Mouse (Mus musculus) midbrain, embryonic 14.5 days (tissue): ENCODE data around the gene Llgl2. TPM values are rescaled to one million over a fixed set of nuclear protein-coding genes. Genes with fewer than 3 reads are reported as not detected.
A peak's percentile ranks its signal among the peaks of the same experiment; 100 is the strongest.

Source experiments
- ATAC-seq: fragments of 200-750 bp; cut with Nextera tagmentation; 2 replicates; pipeline ENCODE4 v1.8.0; 2017; ENCODE audit warnings: moderate number of reproducible peaks, moderate library complexity; ENCODE audit not compliant: low FRiP score, low TSS enrichment
- DNase-seq: peaks from one replicate; pipeline ENCODE4 v3.0.0-alpha.2; 2015
- H3K27ac ChIP-seq: fragments of 300-500 bp; sonication (generic); replicated peaks from 2 replicates; pipeline ENCODE4 v1.5.1; 2014; ENCODE audit warnings: mild to moderate bottlenecking, low read depth, low read length, moderate library complexity
- H3K27me3 ChIP-seq: fragments of 300-500 bp; sonication (generic); 2 replicates; pipeline ENCODE4 v1.6.1; 2014; ENCODE audit warnings: low read length, control low read depth, mixed read lengths; ENCODE audit not compliant: control insufficient read depth, insufficient read depth
- H3K36me3 ChIP-seq: fragments of 300-500 bp; sonication (generic); 2 replicates; pipeline ENCODE4 v1.6.1; 2014; ENCODE audit warnings: low read length, control low read depth; ENCODE audit not compliant: control insufficient read depth, insufficient read depth
- H3K4me1 ChIP-seq: fragments of 300-500 bp; sonication (generic); 2 replicates; pipeline ENCODE4 v1.6.1; 2014; ENCODE audit warnings: mild to moderate bottlenecking, antibody characterized with exemption, low read length, control low read depth; ENCODE audit not compliant: control insufficient read depth, insufficient read depth
- H3K4me2 ChIP-seq: fragments of 300-500 bp; sonication (generic); 2 replicates; pipeline ENCODE4 v1.6.1; 2014; ENCODE audit warnings: mild to moderate bottlenecking, low read length, moderate library complexity
- H3K4me3 ChIP-seq: fragments of 300-500 bp; sonication (generic); replicated peaks from 2 replicates; pipeline ENCODE4 v1.5.1; 2014; ENCODE audit warnings: low read depth, low read length
- H3K9ac ChIP-seq: fragments of 300-500 bp; sonication (generic); replicated peaks from 2 replicates; pipeline ENCODE4 v1.6.1; 2014; ENCODE audit warnings: mild to moderate bottlenecking, low read length, moderate library complexity
- H3K9me3 ChIP-seq: fragments of 300-500 bp; sonication (generic); 2 replicates; pipeline ENCODE4 v1.6.1; 2016; ENCODE audit warnings: low read length, control low read depth, mixed read lengths; ENCODE audit not compliant: control insufficient read depth
- WGBS: fragments of 180-500 bp; shearing (Covaris S2); extraction: QIAGEN DNeasy Blood & Tissue Kit; methylation state at CpG from one replicate; pipeline ENCODE4 v1.1.7; 2014; 5-methylcytosine and 5-hydroxymethylcytosine counted together
- polyA plus RNA-seq: library from polyadenylated mRNA; unstranded; fragments of >200 nt; fragmentation: Nextera tagmentation; extraction: Ambion mirVana; gene quantifications from 2 replicates; pipeline ENCODE4 v1.2.1, GENCODE M21; 2014

Llgl2 gene
- polyA plus RNA-seq, 1 experiment from 2014 or later, result 0.63 TPM

DNA sequence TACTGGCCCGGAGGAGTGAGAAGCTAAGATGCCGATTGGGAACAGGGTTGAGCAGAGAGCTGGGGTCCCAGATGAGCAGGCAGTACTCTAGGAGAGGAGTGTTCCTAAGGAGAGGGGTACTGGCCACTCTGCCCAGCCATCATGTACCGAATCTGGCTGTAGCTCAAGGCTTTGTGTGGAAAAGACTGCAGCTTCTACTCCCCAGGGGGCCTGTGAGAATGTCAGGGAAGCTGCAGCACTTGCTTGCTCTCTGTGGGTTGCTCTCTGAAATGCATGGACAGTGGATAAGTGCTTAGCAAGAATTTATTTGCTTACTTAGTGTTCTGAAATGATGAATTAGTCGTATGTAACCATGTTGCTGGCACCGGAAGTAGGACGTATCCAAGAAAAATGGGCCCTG lies 37.4 kb upstream of the Llgl2 start:
- no peak overlapping the region for H3K4me3 ChIP-seq
- WGBS, result 62% methylated on average over 6 of the region's 6 CpGs
- DNase-seq (peak; percentile 48), ATAC-seq (no peak)
- peaks cover 43% of the 10 kb centered on the region for H3K36me3 ChIP-seq
- H3K4me1 ChIP-seq, result 0 out of 2 replicates have a peak, but pooled peaks cover 4% of the 10 kb centered on the region
- no peaks in the 10 kb centered on the region for H3K27me3 ChIP-seq
- H3K4me2 ChIP-seq, result no peak overlapping the region
- no peaks in the 10 kb centered on the region for H3K9me3 ChIP-seq
- H3K27ac ChIP-seq, result 0 out of 2 replicates have a peak overlapping the region, but pooled peaks have one; percentile 6
- H3K9ac ChIP-seq, result no peak overlapping the region

DNA sequence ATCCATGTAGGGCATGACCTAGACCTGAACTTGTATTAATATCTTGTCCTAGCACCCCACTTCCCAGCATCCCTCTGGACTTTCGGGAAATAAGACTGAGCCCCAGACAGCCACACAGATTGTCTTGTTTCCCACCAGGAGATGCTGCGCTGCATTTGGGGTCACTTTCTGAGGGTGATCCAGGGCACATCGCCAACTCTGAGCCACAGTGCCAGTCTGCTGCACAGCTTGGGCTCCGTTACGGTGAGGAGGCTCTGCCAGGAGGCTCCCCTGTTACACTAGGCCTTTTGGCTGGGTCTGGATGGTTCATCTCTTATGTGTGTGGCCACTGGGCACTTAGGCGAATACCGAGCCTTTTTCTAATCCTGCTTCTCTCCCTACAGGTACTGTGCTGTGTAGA lies 34.1 kb upstream of the Llgl2 start:
- 92% methylated on average over 7 of the region's 7 CpGs for WGBS
- Histone ChIP-seq H3K9me3 (no peaks in the 10 kb centered on the region), H3K36me3 (peaks cover 74% of the 10 kb centered on the region), H3K4me3 (no peak overlapping the region), H3K4me2 (no peak overlapping the region), H3K27me3 (no peaks in the 10 kb centered on the region), H3K9ac (no peak overlapping the region), H3K4me1 (no peaks in the 10 kb centered on the region), H3K27ac (no peak overlapping the region)
- DNase-seq, result no peak
- ATAC-seq, result no peak

DNA sequence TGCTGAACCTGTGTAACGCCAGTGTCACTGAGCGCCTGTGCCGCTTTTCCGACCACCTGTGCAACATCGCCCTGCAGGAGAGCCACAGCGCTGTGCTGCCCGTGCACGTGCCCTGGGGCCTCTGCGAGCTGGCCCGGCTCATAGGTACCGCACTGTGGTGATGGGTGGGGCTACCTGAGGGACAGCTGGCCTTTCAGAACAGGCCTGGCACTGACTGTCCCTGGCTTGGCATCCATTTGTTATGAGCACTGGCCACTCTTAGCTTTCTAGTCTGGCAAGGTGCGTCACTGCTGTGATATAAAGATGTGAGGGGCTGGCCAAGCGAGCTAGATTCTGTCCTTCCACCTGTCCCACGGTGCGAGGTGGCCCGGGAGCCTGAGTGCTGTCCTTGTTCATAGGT lies 31.9 kb upstream of the Llgl2 start:
- H3K4me3 ChIP-seq, result no peak overlapping the region
- no peak for DNase-seq
- no peak for ATAC-seq
- H3K9me3 ChIP-seq, result no peaks in the 10 kb centered on the region
- no peak overlapping the region for H3K4me2 ChIP-seq
- WGBS, result 95% methylated on average over 16 of the region's 16 CpGs
- no peaks in the 10 kb centered on the region for H3K27me3 ChIP-seq
- no peaks in the 10 kb centered on the region for H3K4me1 ChIP-seq
- H3K36me3 ChIP-seq, result peaks cover 92% of the 10 kb centered on the region
- H3K27ac ChIP-seq, result no peak overlapping the region
- no peak overlapping the region for H3K9ac ChIP-seq

DNA sequence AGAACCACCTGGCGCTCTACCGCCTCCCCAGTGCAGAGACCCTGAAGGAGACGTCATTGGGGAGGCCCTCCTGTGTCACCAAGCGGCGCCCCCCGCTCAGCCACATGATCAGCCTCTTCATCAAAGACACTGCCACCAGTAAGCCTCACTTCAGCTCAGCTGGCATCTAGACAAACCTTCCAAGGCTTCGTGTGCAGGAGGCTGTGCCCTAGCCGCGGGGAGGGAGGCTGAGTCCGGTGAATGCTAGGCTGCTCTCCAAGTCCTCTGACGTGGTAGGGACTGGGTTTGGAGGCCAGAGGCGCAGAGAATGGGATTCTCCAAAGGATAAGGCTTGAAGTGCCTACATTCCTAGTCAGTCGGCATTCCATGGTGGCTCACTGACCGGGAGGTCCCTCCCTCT lies 31.5 kb upstream of the Llgl2 start:
- Histone ChIP-seq H3K9me3 (no peaks in the 10 kb centered on the region), H3K27ac (no peak overlapping the region), H3K9ac (no peak overlapping the region), H3K4me1 (no peaks in the 10 kb centered on the region), H3K4me3 (no peak overlapping the region), H3K36me3 (peaks cover 93% of the 10 kb centered on the region), H3K4me2 (no peak overlapping the region), H3K27me3 (no peaks in the 10 kb centered on the region)
- no peak for DNase-seq
- 82% methylated on average over 14 of the region's 14 CpGs for WGBS
- no peak for ATAC-seq

DNA sequence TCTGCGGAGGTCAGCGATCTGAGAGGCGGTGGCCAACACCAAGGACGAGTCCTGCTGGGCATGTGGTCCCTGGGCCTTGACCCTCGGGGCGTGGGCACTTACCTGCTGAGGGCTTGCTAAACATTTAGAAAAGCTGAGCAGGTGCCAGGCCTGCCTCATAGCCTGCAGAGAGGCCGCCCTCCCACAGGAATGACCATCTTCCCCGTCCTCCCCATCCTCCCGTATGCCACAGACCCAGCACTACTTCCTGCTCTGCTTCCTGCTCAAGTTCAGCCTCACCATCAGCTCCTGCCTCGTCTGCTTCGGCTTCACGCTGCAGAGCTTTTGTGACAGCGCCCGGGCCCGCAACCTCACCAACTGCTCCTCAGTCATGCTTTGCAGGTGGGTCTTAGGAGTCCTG lies 27.0 kb upstream of the Llgl2 start:
- H3K36me3 ChIP-seq, result peaks cover 99% of the 10 kb centered on the region
- H3K4me2 ChIP-seq, result no peak overlapping the region
- H3K9ac ChIP-seq, result no peak overlapping the region
- H3K4me3 ChIP-seq, result no peak overlapping the region
- H3K9me3 ChIP-seq, result no peaks in the 10 kb centered on the region
- no peak for DNase-seq
- no peak for ATAC-seq
- H3K27ac ChIP-seq, result no peak overlapping the region
- H3K4me1 ChIP-seq, result no peaks in the 10 kb centered on the region
- H3K27me3 ChIP-seq, result no peaks in the 10 kb centered on the region
- WGBS, result 88% methylated on average over 15 of the region's 15 CpGs

DNA sequence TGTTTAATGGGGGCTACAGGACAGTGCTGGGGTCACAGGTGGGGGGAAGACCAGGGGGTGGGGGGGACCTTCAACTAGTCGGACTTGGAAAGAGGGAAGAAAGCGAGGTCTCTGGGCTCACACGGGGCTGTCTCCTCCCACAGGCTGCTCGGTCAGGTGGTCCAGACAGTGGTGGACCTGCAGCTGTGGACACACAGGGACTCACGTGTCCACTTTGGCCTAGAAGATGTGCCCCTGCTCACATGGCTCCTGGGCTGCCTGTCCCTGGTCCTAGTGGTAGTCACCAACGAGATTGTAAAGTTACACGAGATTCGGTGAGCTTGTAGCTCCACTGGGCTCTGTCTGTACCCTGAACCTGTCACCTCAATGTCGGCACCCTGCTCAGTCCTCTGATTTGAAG lies 26.2 kb upstream of the Llgl2 start:
- H3K4me2 ChIP-seq, result no peak overlapping the region
- H3K9me3 ChIP-seq, result no peaks in the 10 kb centered on the region
- WGBS, result 88% methylated on average over 9 of the region's 9 CpGs
- H3K27me3 ChIP-seq, result no peaks in the 10 kb centered on the region
- ATAC-seq, result no peak
- H3K4me3 ChIP-seq, result no peak overlapping the region
- H3K9ac ChIP-seq, result no peak overlapping the region
- H3K4me1 ChIP-seq, result no peaks in the 10 kb centered on the region
- H3K36me3 ChIP-seq, result peaks cover 99% of the 10 kb centered on the region
- DNase-seq, result no peak
- H3K27ac ChIP-seq, result no peak overlapping the region

DNA sequence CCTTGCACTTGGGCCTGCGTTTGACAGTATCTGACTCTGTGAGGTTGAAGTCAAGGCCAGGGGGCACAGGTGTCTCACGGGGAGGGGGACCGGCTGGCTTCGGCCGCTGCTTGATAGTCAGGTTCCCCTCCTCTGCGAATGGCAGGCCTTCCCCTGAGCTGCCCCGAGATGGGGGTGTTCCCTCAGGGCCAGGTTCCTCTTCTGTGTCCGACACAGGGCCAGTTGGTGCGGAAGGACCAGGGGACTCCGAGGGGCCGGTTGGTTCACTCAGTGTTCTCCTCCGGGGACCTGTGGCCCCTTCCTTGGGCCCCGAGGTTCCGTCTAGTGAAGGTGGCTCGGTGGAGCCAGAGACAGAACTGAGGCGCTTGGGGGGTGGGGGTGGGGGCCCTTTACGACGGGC lies 22.9 kb upstream of the Llgl2 start:
- Histone ChIP-seq H3K27ac (no peak overlapping the region), H3K9ac (no peak overlapping the region), H3K36me3 (peaks cover 90% of the 10 kb centered on the region), H3K27me3 (no peaks in the 10 kb centered on the region), H3K4me3 (no peak overlapping the region), H3K9me3 (no peaks in the 10 kb centered on the region), H3K4me1 (no peaks in the 10 kb centered on the region), H3K4me2 (no peak overlapping the region)
- ATAC-seq (no peak), DNase-seq (no peak)
- 93% methylated on average over 18 of the region's 18 CpGs for WGBS

DNA sequence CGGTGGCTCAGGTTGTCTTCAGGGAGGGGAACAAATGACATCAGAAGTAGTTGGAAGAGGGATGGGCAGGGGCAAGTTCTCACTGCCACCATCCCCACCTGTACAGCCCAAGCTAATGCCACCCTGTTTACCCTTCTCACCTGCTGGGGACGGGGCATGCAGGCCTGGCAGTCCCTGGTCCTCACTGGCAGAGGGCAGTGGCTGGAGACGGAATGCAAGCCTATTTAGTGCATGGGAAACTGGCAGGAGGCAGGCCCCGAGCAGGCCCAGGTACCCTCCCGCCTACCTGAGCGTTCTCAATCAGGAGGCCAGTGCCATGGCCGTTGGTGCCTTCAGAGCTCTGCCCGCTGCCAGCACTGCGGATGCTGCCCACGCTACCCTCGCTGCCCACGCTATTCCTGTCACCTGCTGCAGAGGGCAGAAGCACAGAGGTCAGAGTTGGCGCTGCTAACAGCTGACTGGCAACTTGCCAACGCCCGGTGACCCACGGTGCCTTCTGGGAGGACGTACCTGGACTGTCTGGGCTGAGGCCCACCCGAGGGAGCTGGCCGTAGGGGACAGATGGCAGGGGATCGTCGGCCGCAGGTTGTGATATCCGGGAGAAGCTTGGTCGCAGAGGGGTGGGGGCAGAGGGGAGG lies 20.7 kb upstream of the Llgl2 start:
- no peak overlapping the region for H3K27ac ChIP-seq
- DNase-seq (no peak), ATAC-seq (no peak)
- no peaks in the 10 kb centered on the region for H3K27me3 ChIP-seq
- WGBS, result 94% methylated on average over 24 of the region's 24 CpGs
- H3K36me3 ChIP-seq, result peaks cover 76% of the 10 kb centered on the region
- H3K4me3 ChIP-seq, result no peak overlapping the region
- H3K9ac ChIP-seq, result no peak overlapping the region
- H3K4me2 ChIP-seq, result no peak overlapping the region
- H3K9me3 ChIP-seq, result no peaks in the 10 kb centered on the region
- H3K4me1 ChIP-seq, result peaks cover 8% of the 10 kb centered on the region

DNA sequence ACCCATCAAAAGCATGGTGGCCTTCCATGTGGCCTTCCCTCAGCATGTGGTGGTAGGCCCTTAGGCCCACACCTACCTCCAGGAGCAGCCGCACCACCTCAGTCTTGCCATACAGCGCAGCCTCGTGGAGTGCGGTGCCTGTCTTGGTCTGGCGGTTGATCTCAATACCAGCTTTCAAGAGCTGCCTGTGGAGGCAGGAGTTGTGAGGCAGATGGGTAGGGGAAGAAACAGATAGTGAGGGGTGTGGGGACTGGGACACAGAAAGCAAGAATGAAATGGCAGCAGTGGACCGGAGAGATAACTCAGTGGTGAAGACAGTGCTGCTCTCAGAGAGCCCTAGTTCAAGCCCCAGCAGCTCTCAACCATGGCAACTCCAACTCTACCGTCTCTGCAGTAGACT lies 18.8 kb upstream of the Llgl2 start:
- H3K27me3 ChIP-seq, result no peaks in the 10 kb centered on the region
- H3K4me3 ChIP-seq, result no peak overlapping the region
- no peaks in the 10 kb centered on the region for H3K9me3 ChIP-seq
- H3K9ac ChIP-seq, result no peak overlapping the region
- DNase-seq (no peak), ATAC-seq (no peak)
- peaks cover 21% of the 10 kb centered on the region for H3K4me1 ChIP-seq
- H3K4me2 ChIP-seq, result no peak overlapping the region
- WGBS, result 98% methylated on average over 7 of the region's 7 CpGs
- H3K36me3 ChIP-seq, result peaks cover 57% of the 10 kb centered on the region
- H3K27ac ChIP-seq, result no peak overlapping the region
